Mouse (Mus musculus): ENCODE data around the gene Gm5767.

DNA sequence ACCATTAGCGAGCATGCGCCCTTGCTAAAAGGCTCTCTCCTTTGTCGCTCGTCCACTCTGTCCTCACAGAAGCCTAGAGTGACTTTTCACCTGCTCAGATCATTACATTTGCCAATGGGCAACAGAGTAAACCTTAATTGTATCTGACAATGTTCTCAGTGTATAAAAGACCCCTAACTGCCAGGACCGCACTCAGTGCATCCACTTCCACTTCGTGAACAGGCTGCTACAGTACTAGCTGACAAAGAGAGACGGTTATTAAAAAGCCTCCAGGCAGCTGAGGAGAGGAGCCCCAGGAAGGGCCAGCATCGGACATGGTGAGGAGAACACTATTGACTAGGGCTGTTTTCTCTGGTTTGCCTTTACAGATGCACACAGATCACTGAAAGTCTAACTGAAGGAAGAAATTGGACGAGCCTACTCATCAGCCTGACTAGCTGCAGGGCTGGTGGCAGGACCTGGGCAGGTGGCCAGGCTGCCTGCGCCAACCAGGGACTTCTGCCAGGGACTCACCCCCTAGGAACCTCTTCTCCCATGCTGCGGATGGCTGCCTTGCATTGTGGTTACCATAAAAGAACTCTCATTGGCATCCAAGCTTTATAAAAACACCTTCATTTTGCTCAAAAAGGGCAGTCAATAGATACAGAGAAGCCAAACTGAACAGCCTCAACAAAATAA is 9.5 kb downstream of the Gm5767 start:
- TF ChIP-seq EP300 (IDR thresholded peaks at IDR 0.05; ENCODE audit: low read depth in 1 of 2, low read length in 2 of 2), result no peak
- no peak for TF ChIP-seq SIN3A (IDR thresholded peaks at IDR 0.05; ENCODE audit: low read length)
- TF ChIP-seq POLR2A (IDR thresholded peaks at IDR 0.05; ENCODE audit: control insufficient read depth in 1 of 2, insufficient read depth in 1 of 2, low read depth in 1 of 2, low read length in 2 of 2, poor library complexity in 1 of 2), result no peak
- TF ChIP-seq GATA1 (IDR thresholded peaks at IDR 0.05; ENCODE audit: low read depth, low read length), result no peak
- no peak for TF ChIP-seq CTCF (IDR thresholded peaks at IDR 0.05 in 2 of 3, conservative IDR thresholded peaks at IDR 0.05 in 1 of 3; ENCODE audit: control insufficient read depth in 1 of 3, insufficient read depth in 1 of 3, low read depth in 2 of 3, low read length in 3 of 3, poor library complexity in 1 of 3, severe bottlenecking in 1 of 3)
- no peak for TF ChIP-seq ELF1 (IDR thresholded peaks at IDR 0.05; ENCODE audit: low read depth, low read length)
- TF ChIP-seq KAT2A (conservative IDR thresholded peaks at IDR 0.05; ENCODE audit: low read depth, low read length), result no peak
- no peak for TF ChIP-seq E2F4 (IDR thresholded peaks at IDR 0.05; ENCODE audit: borderline replicate concordance, low read depth, low read length)
- no peak for TF ChIP-seq USF1 (IDR thresholded peaks at IDR 0.05; ENCODE audit: low read depth, low read length)
- no peak for TF ChIP-seq MAFK (IDR thresholded peaks at IDR 0.05; ENCODE audit: borderline replicate concordance, low read depth, low read length)
- TF ChIP-seq MYC (IDR thresholded peaks at IDR 0.05; ENCODE audit: low read depth, low read length), result no peak
- TF ChIP-seq UBTF (IDR thresholded peaks at IDR 0.05; ENCODE audit: borderline replicate concordance, insufficient read depth, low read depth, low read length), result no peak
- 0 out of 2 replicates have a peak, but pooled peaks have one; percentile 6 for TF ChIP-seq POLR2AphosphoS2 (IDR thresholded peaks at IDR 0.05; ENCODE audit: low read length)
